Mouse (Mus musculus) brain, embryonic 14.5 days (tissue): ENCODE data around the gene Slc35g3. TPM values are rescaled to one million over a fixed set of nuclear protein-coding genes. Genes with fewer than 3 reads are reported as not detected.

ENCODE experiments used
- DNase-seq: peaks from one replicate; pipeline ENCODE4 v3.0.0-alpha.2; 2011; ENCODE audit warnings: low read depth
- CTCF ChIP-seq: fragments of 200-500 bp; IDR thresholded peaks from 2 replicates; pipeline ENCODE4 v1.5.1; 2012; ENCODE audit warnings: inconsistent platforms, mild to moderate bottlenecking, moderate library complexity, borderline replicate concordance; ENCODE audit not compliant: insufficient read depth, insufficient read length; ENCODE audit errors: extremely low read depth
- POLR2A ChIP-seq: fragments of 200-500 bp; IDR thresholded peaks from 2 replicates; pipeline ENCODE4 v1.6.1; 2012; ENCODE audit warnings: mild to moderate bottlenecking, inconsistent platforms, borderline replicate concordance; ENCODE audit not compliant: poor library complexity, insufficient read depth, insufficient read length, severe bottlenecking; ENCODE audit errors: extremely low read depth
- polyA plus RNA-seq: library from polyadenylated mRNA; depleted of rRNA; stranded (reverse); fragments of >200 nt; gene quantifications from 2 replicates; pipeline ENCODE4 v1.2.3, GENCODE M21; 2012

Slc35g3 gene
- polyA plus RNA-seq, 1 experiment = 1.1 TPM

DNA sequence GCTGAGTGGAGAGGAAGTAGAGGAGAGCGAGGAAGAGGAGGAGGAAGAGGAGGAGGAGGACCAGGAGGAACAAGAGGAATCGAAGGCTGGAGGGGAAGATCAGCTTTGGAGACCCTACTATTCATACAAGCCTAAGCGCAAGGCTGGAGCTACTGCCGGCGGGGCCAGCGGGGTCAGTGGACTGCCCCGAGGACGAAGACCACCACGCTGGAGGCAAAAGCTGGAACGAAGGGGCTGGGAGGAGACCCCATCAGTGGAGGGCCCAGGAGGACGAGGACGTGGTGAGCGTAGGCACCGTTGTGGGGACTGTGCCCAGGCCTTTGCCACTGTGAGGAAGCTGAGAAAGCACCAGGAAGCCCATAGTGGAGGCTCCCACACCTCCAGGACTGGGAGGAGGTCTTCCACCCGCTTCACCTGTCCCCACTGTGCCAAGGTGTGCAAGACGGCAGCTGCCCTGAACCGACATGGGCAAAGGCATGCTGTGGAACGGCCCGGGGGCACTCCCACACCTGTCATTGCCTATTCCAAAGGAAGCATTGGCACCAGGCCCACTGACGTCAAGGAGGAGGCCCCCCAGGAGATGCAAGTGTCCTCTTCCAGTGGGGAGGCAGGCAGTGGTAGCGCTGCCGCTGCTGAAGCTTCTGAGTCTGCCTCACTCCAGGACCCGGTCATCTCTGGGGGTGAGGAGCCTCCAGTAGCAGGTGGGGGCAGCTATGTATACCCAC lies 16.7 kb upstream of the Slc35g3 start:
- DNase-seq = no peak

GRCm38 (mm10) chr11:69777504-69778257 lies 15.9 kb upstream of the Slc35g3 start:
- TF ChIP-seq CTCF (no peak), POLR2A (no peak)
- no peak for DNase-seq

More for the DNA sequence above, 16.7 kb upstream of the Slc35g3 start:
- TF ChIP-seq CTCF (no peak), POLR2A (no peak)

GRCm38 (mm10) chr11:69776488-69776887 lies 14.7 kb upstream of the Slc35g3 start:
- TF ChIP-seq CTCF (no peak), POLR2A (no peak)
- no peak for DNase-seq

GRCm38 (mm10) chr11:69775716-69776115 lies 13.9 kb upstream of the Slc35g3 start:
- no peak for DNase-seq
- TF ChIP-seq POLR2A = no peak
- TF ChIP-seq CTCF = no peak

- DNase-seq = no peak
- TF ChIP-seq CTCF (no peak), POLR2A (no peak)
Observed at GRCm38 (mm10) chr11:69774961-69775360, 13.2 kb upstream of the Slc35g3 start.

DNA sequence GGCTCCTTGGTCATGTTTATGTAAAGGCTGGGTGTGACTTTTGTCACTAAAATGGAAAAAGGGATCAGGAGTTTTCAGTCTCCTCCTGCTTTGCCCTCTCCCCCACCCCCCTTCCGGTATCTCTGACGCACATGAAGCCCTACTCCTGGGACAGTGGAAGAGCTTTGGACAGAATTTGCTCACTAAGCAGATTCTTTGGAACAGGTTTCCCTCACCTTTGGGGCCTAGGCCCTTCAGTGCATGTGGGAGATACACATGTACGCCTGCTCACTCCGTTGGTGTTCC lies 5.8 kb upstream of the Slc35g3 start:
- TF ChIP-seq POLR2A (no peak), CTCF (no peak)
- no peak for DNase-seq

DNA sequence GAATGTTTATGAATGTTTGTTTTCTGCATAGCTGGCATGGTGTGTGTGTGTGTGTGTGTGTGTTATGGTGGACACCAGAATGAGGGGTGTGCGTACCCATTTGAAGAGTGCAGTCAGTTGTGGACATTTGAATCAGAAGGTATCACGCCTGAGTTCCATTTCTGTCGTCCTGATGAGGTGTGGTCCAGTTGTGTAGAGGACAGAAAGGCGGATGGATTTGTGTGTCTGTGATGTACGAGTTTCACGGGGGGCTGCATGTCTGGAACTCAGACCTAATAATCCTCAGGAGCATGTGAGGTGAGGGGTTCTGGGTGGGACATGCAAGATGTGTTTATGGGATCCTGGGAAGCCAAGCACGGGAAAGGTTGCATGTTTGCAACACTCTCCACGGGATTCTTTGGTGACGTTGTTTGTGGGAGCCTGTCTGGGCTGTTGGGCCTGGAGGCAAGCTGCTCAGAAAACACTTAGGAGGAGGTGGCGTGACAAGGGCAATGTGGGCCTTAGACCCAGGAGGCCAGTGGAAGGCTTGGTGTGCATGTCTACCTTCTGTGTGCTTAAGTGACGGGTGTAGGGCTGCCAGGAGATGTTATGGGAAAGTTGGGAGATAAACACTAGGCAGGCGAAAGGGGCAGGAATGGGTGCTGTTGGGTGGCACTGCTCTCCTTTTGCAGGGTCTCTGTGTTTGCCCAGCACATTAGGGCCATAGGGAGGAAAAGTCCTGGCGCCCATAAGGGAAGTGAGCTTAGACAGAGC lies 5.3 kb upstream of the Slc35g3 start:
- TF ChIP-seq POLR2A = no peak
- TF ChIP-seq CTCF = no peak
- no peak for DNase-seq

GRCm38 (mm10) chr11:69766126-69766609 lies 4.4 kb upstream of the Slc35g3 start:
- peak; percentile 70 for DNase-seq
- TF ChIP-seq CTCF = no peak
- 0 out of 2 replicates have a peak, but pooled peaks have one; percentile 9 for TF ChIP-seq POLR2A

DNA sequence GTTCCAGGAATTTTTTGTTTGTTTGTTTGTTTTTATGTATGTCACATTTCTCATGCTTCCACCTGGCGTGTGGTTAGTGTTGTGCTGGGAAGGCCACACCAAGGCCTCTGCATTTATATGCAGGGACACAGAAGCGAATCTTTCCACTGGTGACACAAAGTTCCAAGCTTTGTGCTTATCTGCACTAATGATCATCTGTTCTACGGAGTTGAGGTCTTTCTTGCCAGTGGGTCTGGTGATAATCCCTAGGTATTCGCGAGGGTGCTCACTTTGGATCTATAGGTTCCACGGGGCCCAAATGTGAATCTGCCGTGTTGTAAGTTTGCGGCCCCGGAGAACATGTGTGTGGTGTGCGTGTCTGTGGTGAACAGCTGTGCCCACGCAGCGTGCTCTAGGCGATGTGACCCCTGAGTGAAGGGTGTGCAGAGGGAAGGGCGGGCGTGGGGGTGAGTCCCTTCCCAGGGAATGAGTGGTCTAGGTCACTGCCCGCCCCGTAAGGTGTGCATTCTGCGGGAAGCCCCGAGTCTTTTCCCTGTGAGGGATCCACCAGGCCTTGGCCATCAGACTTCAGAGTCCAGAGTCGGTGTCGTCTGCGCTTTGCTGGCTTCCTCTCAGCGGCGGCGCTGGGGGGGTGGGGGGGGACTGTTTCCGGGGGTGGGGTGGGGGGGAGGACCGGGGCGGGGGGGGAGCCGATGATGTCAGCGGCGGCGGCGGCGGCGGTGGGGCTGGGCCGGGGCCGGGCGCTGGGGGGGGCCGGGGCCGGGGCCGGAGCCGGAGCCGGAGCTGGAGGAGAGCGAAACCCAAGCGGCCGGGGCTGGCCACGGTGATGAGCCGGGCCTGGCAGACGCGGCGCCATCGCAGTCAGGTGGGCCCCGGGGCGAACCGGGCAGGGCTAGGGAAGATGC lies 3.7 kb upstream of the Slc35g3 start, which contains the start of gene Zbtb4:
Zbtb4 (plus strand) TSS at position 692 of the 905 bp plus-strand sequence.
- no peak for TF ChIP-seq POLR2A
- DNase-seq = peak; percentile 31

GRCm38 (mm10) chr11:69763551-69763950 lies 1.8 kb upstream of the Slc35g3 start:
- no peak for TF ChIP-seq POLR2A
- peak; percentile 20; the same call in 1 of the 2 replicates for TF ChIP-seq CTCF
- no peak for DNase-seq
